Comparison of ENCODE assay signal across 8 mouse cellular contexts in the genomic region with DNA sequence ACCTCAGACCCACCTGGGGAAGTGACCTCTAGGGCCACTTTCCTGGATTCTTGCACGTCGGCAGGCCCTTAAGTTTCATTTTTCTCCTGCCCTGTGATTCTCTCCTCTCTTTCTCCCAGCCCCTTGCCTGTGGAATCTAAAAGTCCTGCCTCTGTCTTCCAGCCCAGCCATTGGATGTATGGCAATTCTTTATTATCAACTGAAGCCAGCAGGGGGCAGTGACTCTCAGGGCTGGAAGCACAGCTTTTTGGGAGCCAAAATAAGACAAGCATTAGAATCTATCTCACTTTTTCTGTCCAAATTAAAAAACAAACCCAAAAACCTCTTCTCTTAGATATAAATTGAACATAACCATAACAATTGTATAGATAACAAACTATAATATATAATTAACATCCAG. TPM values are rescaled to one million over a fixed set of nuclear protein-coding genes. Genes with fewer than 3 reads are reported as not detected.
A peak's percentile ranks its signal among the peaks of the same experiment; 100 is the strongest.
DNase-seq lines count a peak whose midpoint lies in the region; TF ChIP-seq lines count a peak whose summit lies in the region.

No protein-coding gene starts in this region.

- DNase-seq in cerebellum, postnatal 10 days = peak; percentile 26 to 41
- DNase-seq in cerebellum, adult 9-11 months = no peak
- no peak for DNase-seq in left cerebral cortex, adult 2 months (ENCODE audit: extremely low spot score in 1 of 2, low spot score in 2 of 2)
- no peak for DNase-seq in left cerebral cortex, adult 8-10 months (ENCODE audit: low spot score in 2 of 2)
- DNase-seq in T-cell, adult 2 months (ENCODE audit: low spot score) = peak; percentile 16
- peak; percentile 47 for DNase-seq in heart, postnatal 4 days
- peak; percentile 8 for DNase-seq in retina, postnatal 7 days (ENCODE audit: low read depth, low spot score)
- no peak for DNase-seq in urinary bladder, postnatal 36 days (ENCODE audit: low spot score in 2 of 2)

- peak; percentile 54 for TF ChIP-seq CTCF in left cerebral cortex, adult 2 months (IDR thresholded peaks at IDR 0.05)

- no peak overlapping the region for H3K4me3 ChIP-seq in left cerebral cortex, adult 2 months

- no peak overlapping the region for H3K27ac ChIP-seq in left cerebral cortex, adult 2 months

- intact Hi-C loops in left cerebral cortex, adult 2 months (cut with DNase I) = loop anchor here (5.0 kb wide), 1 partner anchor 193 kb away; no protein-coding TSS in a partner anchor

RNA-seq across cellular contexts. Expression of gene Cdc27, which starts 39.8 kb away (rescaled TPM):
- total RNA-seq in left cerebral cortex, adult 2 months (2021) = 10 to 100 TPM; 55.9 to 57.7 TPM
- 10 to 100 TPM; 56.2 to 73.1 (median 62.2) TPM for total RNA-seq in left cerebral cortex, adult 8-10 months (2022)
- 10 to 100 TPM; 44.5 to 49.0 TPM for total RNA-seq in heart, postnatal 4 days (2021)

RNA-seq across cellular contexts. Expression of gene Myl4, which starts 39.9 kb away (rescaled TPM):
- total RNA-seq in left cerebral cortex, adult 2 months (2021) = 10 to 100 TPM; 21.3 to 24.5 TPM
- total RNA-seq in left cerebral cortex, adult 8-10 months (2022) = 10 to 100 TPM; 16.9 to 21.9 (median 18.7) TPM
- 100 to 1,000 TPM; 908 to 955 TPM for total RNA-seq in heart, postnatal 4 days (2021)

RNA-seq across cellular contexts. Expression of gene Kansl1, which starts 41.9 kb away (rescaled TPM):
- 10 to 100 TPM; 78.6 to 80.0 TPM for total RNA-seq in left cerebral cortex, adult 2 months (2021)
- 10 to 100 TPM; 68.9 to 80.7 (median 76.1) TPM for total RNA-seq in left cerebral cortex, adult 8-10 months (2022)
- total RNA-seq in heart, postnatal 4 days (2021) = 10 to 100 TPM; 35.5 TPM

Comparison
In these comparisons a context has a peak if more than half of its experiments do, and no peak if none do; other contexts are left out.
1. DNase-seq: peak in cerebellum, postnatal 10 days (2 of 2), T-cell, adult 2 months (single experiment), heart, postnatal 4 days (single experiment) and retina, postnatal 7 days (single experiment); none in cerebellum, adult 9-11 months (single experiment), left cerebral cortex, adult 2 months (0 of 2), left cerebral cortex, adult 8-10 months (0 of 2) and urinary bladder, postnatal 36 days (0 of 2).
2. RNA of gene Myl4, which starts 39.9 kb away (total RNA-seq): 908 to 955 TPM in heart, postnatal 4 days; 21.3 to 24.5 TPM in left cerebral cortex, adult 2 months and 16.9 to 21.9 TPM in left cerebral cortex, adult 8-10 months; every median in the first group is over 10 times any median in the second.